Mouse (Mus musculus) intestine, postnatal 0 days (tissue): ENCODE measurements around the gene Tbcel. TPM values are rescaled to one million over a fixed set of nuclear protein-coding genes. Genes with fewer than 3 reads are reported as not detected.
A peak's percentile ranks its signal among the peaks of the same experiment; 100 is the strongest.

ENCODE experiments used
- ATAC-seq: fragments of 200-750 bp; cut with Nextera tagmentation; 2 replicates; pipeline ENCODE4 v1.8.0; 2017; ENCODE audit warnings: mild to moderate bottlenecking, moderate TSS enrichment, moderate library complexity
- H3K27ac ChIP-seq: fragments of 300-500 bp; sonication (generic); 2 replicates; pipeline ENCODE4 v1.5.1; 2014; ENCODE audit warnings: mild to moderate bottlenecking, low read depth, low read length, moderate library complexity
- H3K27me3 ChIP-seq: fragments of 300-500 bp; sonication (generic); replicated peaks from 2 replicates; pipeline ENCODE4 v1.6.1; 2014; ENCODE audit warnings: low read length, mixed read lengths; ENCODE audit not compliant: control insufficient read depth, insufficient read depth
- H3K36me3 ChIP-seq: fragments of 300-500 bp; sonication (generic); 2 replicates; pipeline ENCODE4 v1.6.1; 2014; ENCODE audit warnings: mild to moderate bottlenecking, moderate library complexity; ENCODE audit not compliant: control insufficient read depth, insufficient read depth
- H3K4me1 ChIP-seq: fragments of 300-500 bp; sonication (generic); replicated peaks from 2 replicates; pipeline ENCODE4 v1.6.1; 2014; ENCODE audit warnings: antibody characterized with exemption, low read length, mixed read lengths; ENCODE audit not compliant: control insufficient read depth, insufficient read depth
- H3K4me2 ChIP-seq: fragments of 300-500 bp; sonication (generic); replicated peaks from 2 replicates; pipeline ENCODE4 v1.6.1; 2014; ENCODE audit warnings: low read depth, mild to moderate bottlenecking, moderate library complexity
- H3K4me3 ChIP-seq: fragments of 300-500 bp; sonication (generic); 2 replicates; pipeline ENCODE4 v1.5.1; 2014; ENCODE audit warnings: low read depth, low read length
- H3K9ac ChIP-seq: fragments of 300-500 bp; sonication (generic); 2 replicates; pipeline ENCODE4 v1.6.1; 2014; ENCODE audit warnings: mild to moderate bottlenecking, low read depth, low read length
- H3K9me3 ChIP-seq: fragments of 300-500 bp; sonication (generic); 2 replicates; pipeline ENCODE4 v1.6.1; 2016; ENCODE audit warnings: mixed run types; ENCODE audit not compliant: control insufficient read depth
- CTCF ChIP-seq: sonication (generic); IDR thresholded peaks from 2 replicates; pipeline ENCODE4 v1.5.1; 2016; ENCODE audit warnings: low read depth, mild to moderate bottlenecking, control low read depth, antibody characterized with exemption, moderate library complexity
- WGBS: fragments of 180-500 bp; shearing (Covaris S2); extraction: QIAGEN DNeasy Blood & Tissue Kit; methylation state at CpG from one replicate; pipeline ENCODE4 v1.1.7; 2014; 5-methylcytosine and 5-hydroxymethylcytosine counted together
- polyA plus RNA-seq: library from polyadenylated mRNA; unstranded; fragments of >200 nt; fragmentation: Nextera tagmentation; extraction: Ambion mirVana; gene quantifications from 2 replicates; pipeline ENCODE4 v1.2.1, GENCODE M21; 2015

Tbcel gene
- polyA plus RNA-seq, 1 experiment from 2014 or later: 12.2 TPM

DNA sequence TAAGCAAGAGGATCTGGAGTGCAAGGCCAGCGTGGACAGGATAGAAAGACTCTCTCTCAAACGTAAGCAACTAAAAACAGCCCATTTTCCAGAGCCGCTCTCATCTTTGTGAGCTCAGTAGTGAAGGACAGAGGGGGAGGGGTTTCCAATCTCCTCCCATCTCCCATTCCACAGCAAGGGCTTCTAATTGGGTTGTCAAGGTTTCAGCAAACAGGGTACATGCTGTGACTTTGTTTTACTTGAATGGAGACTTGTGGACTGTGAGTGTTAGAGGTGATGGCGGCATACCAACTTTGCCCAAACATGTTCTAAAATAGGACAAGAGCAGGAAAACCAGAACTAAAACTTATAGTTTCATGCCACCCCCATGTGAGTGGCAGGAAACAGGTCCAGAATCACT is 68.2 kb downstream of the Tbcel start:
- no peak overlapping the region for H3K4me3 ChIP-seq
- 81% methylated on average over 4 of the region's 4 CpGs for WGBS
- H3K9ac ChIP-seq: no peak overlapping the region
- no peak for TF ChIP-seq CTCF
- H3K27ac ChIP-seq: no peak overlapping the region
- H3K27me3 ChIP-seq: no peaks in the 10 kb centered on the region
- no peaks in the 10 kb centered on the region for H3K9me3 ChIP-seq
- no peak for ATAC-seq
- H3K4me2 ChIP-seq: no peak overlapping the region
- no peaks in the 10 kb centered on the region; the same call in 1 of the 2 replicates for H3K4me1 ChIP-seq
- H3K36me3 ChIP-seq: peaks cover 70% of the 10 kb centered on the region

DNA sequence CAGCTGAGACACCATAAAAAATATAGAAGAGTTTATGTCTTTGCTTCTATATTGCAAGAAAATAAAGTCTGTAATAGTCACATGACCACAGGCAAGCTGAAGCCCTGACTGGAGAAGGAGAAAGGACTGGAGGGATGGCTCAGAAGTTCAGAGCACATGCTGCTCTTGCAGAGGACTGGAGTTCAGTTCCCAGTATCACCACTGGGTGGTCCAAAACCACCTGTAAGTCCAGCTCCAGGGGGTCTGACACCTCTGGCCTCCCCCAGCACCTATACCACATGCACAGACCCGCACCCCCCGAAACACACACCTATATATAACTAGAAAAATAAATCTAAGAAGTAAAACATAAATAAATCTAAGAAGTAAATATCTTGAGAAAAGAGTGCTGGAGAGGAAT is 75.5 kb downstream of the Tbcel start:
- Histone ChIP-seq H3K4me1 (no peaks in the 10 kb centered on the region; the same call in 1 of the 2 replicates), H3K4me3 (no peak overlapping the region), H3K36me3 (peaks cover 50% of the 10 kb centered on the region; the same call in 1 of the 2 replicates), H3K4me2 (no peak overlapping the region), H3K27me3 (no peaks in the 10 kb centered on the region), H3K27ac (no peak overlapping the region), H3K9me3 (no peaks in the 10 kb centered on the region), H3K9ac (no peak overlapping the region)
- TF ChIP-seq CTCF: peak; percentile 52
- 90% methylated on average over 2 of the region's 2 CpGs for WGBS
- ATAC-seq: no peak

DNA sequence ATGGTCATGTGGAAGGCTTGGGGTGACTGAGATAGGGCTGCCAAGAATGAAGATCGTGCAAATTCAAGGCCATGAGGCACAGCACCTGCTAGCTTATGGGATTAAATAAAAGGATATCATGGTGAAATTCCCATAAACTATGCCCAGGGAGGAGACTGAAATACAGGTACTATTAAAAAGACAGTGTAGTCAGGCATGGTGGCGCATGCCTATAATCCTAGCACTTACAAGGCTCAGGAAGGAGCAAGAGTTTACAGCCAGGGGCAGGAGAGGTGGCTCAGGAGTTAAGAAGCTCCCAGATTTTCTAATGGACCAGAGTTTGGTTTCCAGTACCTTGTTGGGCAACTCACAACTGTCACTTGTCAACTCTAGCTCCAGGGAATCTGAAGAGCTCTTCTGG is 76.0 kb downstream of the Tbcel start:
- Histone ChIP-seq H3K27ac (no peak overlapping the region), H3K4me1 (no peaks in the 10 kb centered on the region; the same call in 1 of the 2 replicates), H3K4me3 (no peak overlapping the region), H3K36me3 (peaks cover 48% of the 10 kb centered on the region; the same call in 1 of the 2 replicates), H3K27me3 (no peaks in the 10 kb centered on the region), H3K9me3 (no peaks in the 10 kb centered on the region), H3K9ac (no peak overlapping the region), H3K4me2 (no peak overlapping the region)
- 67% methylated on average over 2 of the region's 2 CpGs for WGBS
- no peak for ATAC-seq
- no peak for TF ChIP-seq CTCF

DNA sequence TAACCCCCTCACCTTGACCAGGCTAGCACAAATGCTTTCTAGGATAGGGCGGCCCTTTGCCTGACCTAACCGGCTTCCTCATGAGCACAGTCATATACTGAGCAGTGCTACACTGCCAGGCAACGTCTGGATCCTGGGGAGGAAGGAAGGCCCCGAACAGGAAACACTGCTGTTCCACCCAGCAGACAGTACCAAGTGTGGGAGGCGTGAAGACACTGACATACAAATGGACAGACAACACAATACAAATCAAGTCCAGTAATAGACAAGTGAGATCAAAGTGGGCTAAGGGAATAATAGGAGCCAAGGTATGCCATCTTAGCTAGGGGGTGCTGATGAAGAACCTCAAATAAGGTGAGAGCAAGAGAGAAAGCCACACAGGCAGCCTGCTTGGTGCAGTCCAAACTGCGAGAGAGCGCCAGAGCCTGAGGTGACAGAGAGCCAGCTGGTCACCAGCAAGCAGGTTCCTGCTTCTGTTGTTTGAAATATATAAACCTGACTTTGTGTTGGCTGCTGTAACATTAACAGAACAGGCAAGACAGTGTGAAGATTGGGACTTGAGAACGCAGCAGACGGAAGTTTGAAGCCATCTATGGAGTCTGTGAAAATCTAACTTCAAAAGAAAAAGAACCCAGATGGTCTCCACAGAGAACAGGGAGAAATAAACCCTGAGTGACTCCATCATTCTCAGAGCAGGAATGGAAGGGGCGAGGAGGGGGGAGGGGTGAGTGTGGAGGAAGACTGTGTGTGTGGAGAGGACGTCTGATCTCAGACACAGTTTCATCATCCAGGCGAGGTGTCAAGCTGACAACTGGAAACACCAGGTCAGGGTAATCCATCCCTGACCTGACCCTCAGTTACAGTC is 79.3 kb downstream of the Tbcel start:
- no peak for ATAC-seq
- Histone ChIP-seq H3K36me3 (peaks cover 42% of the 10 kb centered on the region; the same call in 1 of the 2 replicates), H3K9me3 (no peaks in the 10 kb centered on the region), H3K4me2 (no peak overlapping the region), H3K9ac (no peak overlapping the region; the same call in 1 of the 2 replicates), H3K4me1 (no peaks in the 10 kb centered on the region), H3K4me3 (no peak overlapping the region), H3K27me3 (no peaks in the 10 kb centered on the region), H3K27ac (no peak overlapping the region; the same call in none of the 2 replicates)
- no peak for TF ChIP-seq CTCF
- 62% methylated on average over 12 of the region's 12 CpGs for WGBS

DNA sequence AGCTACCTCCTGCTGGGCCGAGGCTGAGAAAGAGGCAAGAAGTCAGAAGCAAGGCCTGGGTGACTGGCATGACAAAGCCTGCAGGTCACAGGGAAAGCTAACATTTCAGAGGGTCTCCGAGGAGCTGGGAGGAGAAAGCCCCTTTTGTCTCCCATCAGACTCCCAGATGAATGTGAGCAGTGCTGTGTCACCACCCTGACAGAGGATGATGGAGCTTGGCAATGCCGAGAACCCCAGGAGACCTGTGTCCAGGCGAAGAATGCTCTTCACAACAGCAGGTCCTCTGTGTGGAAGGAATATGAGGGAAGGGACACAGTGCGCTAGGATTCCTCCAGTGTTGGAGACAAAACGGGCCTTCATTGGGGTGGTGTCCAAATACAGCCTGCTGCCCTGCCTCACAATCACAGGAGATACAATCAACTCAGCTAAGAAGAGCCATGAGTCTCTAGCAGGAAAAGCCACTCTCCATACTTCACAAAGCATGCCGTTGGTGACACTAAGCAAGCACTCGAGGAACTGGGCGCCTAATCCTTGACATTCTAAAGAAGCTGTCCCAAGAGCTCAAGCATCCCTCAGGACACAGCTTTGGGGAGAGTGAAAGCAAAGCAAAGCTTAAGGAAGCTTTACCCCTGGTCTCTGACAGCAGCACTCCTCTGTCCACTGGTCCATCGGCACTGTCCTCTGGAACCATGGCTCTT is 80.8 kb downstream of the Tbcel start:
- H3K4me1 ChIP-seq: no peaks in the 10 kb centered on the region; the same call in 1 of the 2 replicates
- no peak for ATAC-seq
- no peak overlapping the region for H3K4me3 ChIP-seq
- H3K4me2 ChIP-seq: no peak overlapping the region
- H3K27me3 ChIP-seq: no peaks in the 10 kb centered on the region
- WGBS: 79% methylated on average over 10 of the region's 10 CpGs
- H3K9ac ChIP-seq: no peak overlapping the region
- no peak overlapping the region for H3K27ac ChIP-seq
- H3K9me3 ChIP-seq: no peaks in the 10 kb centered on the region
- TF ChIP-seq CTCF: no peak
- peaks cover 34% of the 10 kb centered on the region; the same call in 1 of the 2 replicates for H3K36me3 ChIP-seq

DNA sequence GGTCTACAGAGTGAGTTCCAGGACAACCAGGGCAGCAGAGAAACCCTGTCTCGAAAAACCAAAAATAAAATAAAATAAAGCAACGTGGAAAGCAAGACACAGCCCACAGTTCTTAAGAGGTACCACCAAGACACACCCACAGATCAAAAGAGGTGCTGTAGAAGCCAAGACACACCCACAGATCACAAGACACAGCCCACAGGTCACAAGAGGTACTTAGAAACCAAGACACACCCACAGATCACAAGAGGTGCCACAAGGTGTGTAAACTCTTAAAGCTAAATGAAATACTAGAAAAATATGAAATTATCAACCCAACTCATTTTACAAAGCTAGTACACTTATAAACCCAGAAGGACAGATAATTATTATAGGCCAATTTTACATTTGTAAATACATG is 84.0 kb downstream of the Tbcel start:
- TF ChIP-seq CTCF: no peak
- no peak overlapping the region for H3K27ac ChIP-seq
- H3K9ac ChIP-seq: no peak overlapping the region
- no peak overlapping the region for H3K4me3 ChIP-seq
- no peak overlapping the region for H3K4me2 ChIP-seq
- H3K27me3 ChIP-seq: no peaks in the 10 kb centered on the region
- peak; percentile 64; the same call in 1 of the 2 replicates for ATAC-seq
- H3K4me1 ChIP-seq: no peaks in the 10 kb centered on the region; the same call in 1 of the 2 replicates
- no peaks in the 10 kb centered on the region for H3K9me3 ChIP-seq
- H3K36me3 ChIP-seq: peaks cover 23% of the 10 kb centered on the region
- 43% methylated on average over 2 of the region's 2 CpGs for WGBS
